Mouse (Mus musculus): ENCODE data around the gene Rbms1.

The Rbms1 gene

GRCm38 (mm10) chr2:60711098-60711880 is 251.7 kb downstream of the Rbms1 start:
- no peak for DNase-seq (ENCODE audit: low spot score)

DNA sequence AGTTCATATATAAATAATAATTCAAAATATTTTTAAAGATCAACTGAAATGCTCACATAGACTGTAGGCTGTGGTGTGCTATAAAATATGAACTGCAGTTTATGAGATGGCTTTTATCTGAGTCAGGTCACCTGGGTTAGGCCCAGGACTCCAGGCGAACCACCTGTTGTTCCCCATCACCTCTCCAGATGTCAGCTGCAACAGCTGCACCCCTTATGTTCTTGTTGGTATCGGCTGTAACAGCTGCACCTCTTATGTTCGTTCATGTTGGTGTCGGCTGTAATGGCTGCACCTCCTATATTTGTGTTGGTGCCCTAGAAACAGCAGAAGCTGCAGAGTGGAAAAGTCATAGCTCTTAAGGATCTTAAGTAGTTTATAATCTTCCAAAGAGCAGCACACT is 252.7 kb downstream of the Rbms1 start:
- no peak for DNase-seq (ENCODE audit: low spot score)

DNA sequence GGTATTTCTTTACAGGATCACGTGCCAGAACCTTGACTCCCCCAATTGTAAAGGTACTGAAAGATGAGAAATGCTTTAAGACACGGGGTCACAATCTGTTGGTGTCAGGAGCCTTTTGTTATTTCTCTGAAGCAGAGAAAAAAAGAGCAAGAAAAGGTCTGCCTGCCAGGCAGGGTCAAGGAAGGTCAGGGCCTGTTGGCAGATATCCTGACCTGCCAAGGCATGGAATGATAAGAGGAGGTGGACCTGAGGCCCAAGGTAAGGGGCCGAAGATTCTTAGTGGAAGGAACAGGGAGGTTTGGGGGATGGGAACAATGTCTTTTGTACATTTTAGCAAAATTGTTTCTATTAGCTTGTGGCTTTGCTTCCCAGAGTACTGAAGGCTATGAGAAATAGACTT is 254.3 kb downstream of the Rbms1 start:
- DNase-seq (ENCODE audit: low spot score), result no peak

- DNase-seq (ENCODE audit: low spot score), result no peak
Observed at GRCm38 (mm10) chr2:60706866-60707265, 256.1 kb downstream of the Rbms1 start.

- no peak for DNase-seq (ENCODE audit: low spot score)
Observed at GRCm38 (mm10) chr2:60705426-60705825, 257.6 kb downstream of the Rbms1 start.

GRCm38 (mm10) chr2:60703315-60703714 is 259.7 kb downstream of the Rbms1 start:
- peak; percentile 84 for DNase-seq (ENCODE audit: low spot score)

DNA sequence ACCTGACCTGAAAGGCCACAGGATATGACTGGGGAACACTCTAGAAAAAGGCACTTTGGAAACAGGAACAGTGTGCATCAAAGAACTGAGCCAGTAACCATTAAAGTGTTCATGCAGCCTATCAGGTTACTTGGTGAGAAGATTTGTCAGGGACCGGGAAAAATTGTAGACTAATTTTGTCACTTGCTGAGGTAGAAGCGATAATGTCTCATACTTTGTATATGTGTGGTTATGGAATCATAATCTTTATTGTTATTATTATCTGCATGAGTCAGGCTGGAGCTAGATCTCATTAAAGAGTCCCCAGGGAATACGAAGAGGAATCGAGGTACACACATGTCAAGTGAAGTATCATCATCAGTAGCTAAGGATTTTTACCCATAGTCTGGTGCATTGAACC is 262.0 kb downstream of the Rbms1 start:
- DNase-seq (ENCODE audit: low spot score), result no peak
